Mouse (Mus musculus) common myeloid progenitor, adult 5-6 weeks (primary cell): Measurements from ENCODE around the gene Fbln2. TPM values are rescaled to one million over a fixed set of nuclear protein-coding genes. Genes with fewer than 3 reads are reported as not detected.

Experiments used
- ATAC-seq: replicated peaks from 2 replicates; pipeline ENCODE4 v1.8.0; 2016; ENCODE audit warnings: low read depth, mild to moderate bottlenecking, moderate TSS enrichment, inconsistent platforms; ENCODE audit not compliant: poor library complexity, severe bottlenecking
- total RNA-seq: library from RNA; stranded (forward); fragments of 200-1000, 187-1606 nt; gene quantifications from 2 replicates; pipeline ENCODE4 v1.2.3, GENCODE M21; 2017

Fbln2 gene
- total RNA-seq, 1 experiment from 2014 or later: not detected

- no peak for ATAC-seq
Measured at GRCm38 (mm10) chr6:91191465-91191864, 20.8 kb upstream of the Fbln2 start.

- no peak for ATAC-seq
Measured at GRCm38 (mm10) chr6:91192421-91192820, 19.8 kb upstream of the Fbln2 start.

- no peak for ATAC-seq
Measured at GRCm38 (mm10) chr6:91192851-91193545, 19.3 kb upstream of the Fbln2 start.

- no peak for ATAC-seq
Measured at GRCm38 (mm10) chr6:91198456-91198855, 13.8 kb upstream of the Fbln2 start.

GRCm38 (mm10) chr6:91200429-91201188 is 11.6 kb upstream of the Fbln2 start:
- no peak for ATAC-seq

- no peak for ATAC-seq
Measured at GRCm38 (mm10) chr6:91201881-91202341, 10.3 kb upstream of the Fbln2 start.

GRCm38 (mm10) chr6:91202571-91202970 is 9.7 kb upstream of the Fbln2 start:
- ATAC-seq: no peak

- ATAC-seq: no peak
Measured at GRCm38 (mm10) chr6:91205346-91205745, 6.9 kb upstream of the Fbln2 start.

- ATAC-seq: no peak
Measured at GRCm38 (mm10) chr6:91205791-91206190, 6.5 kb upstream of the Fbln2 start.

GRCm38 (mm10) chr6:91207491-91207890 is 4.8 kb upstream of the Fbln2 start:
- no peak for ATAC-seq

- no peak for ATAC-seq
Measured at GRCm38 (mm10) chr6:91209780-91210179, 2.5 kb upstream of the Fbln2 start.

- no peak for ATAC-seq
Measured at GRCm38 (mm10) chr6:91210852-91211251, 1.4 kb upstream of the Fbln2 start.

- peak; percentile 74 for ATAC-seq
Measured at GRCm38 (mm10) chr6:91212571-91212970, 316 bp downstream of the Fbln2 start.

GRCm38 (mm10) chr6:91213287-91214218 is 1.3 kb downstream of the Fbln2 start:
- no peak for ATAC-seq

GRCm38 (mm10) chr6:91215454-91215853 is 3.2 kb downstream of the Fbln2 start:
- ATAC-seq: no peak

GRCm38 (mm10) chr6:91218445-91218844 is 6.2 kb downstream of the Fbln2 start:
- ATAC-seq: no peak

- no peak for ATAC-seq
Measured at GRCm38 (mm10) chr6:91218871-91219270, 6.6 kb downstream of the Fbln2 start.

- ATAC-seq: no peak
Measured at GRCm38 (mm10) chr6:91220062-91220461, 7.8 kb downstream of the Fbln2 start.

GRCm38 (mm10) chr6:91221094-91221493 is 8.8 kb downstream of the Fbln2 start:
- peak; percentile 63; the same call in 1 of the 2 replicates for ATAC-seq

GRCm38 (mm10) chr6:91222694-91223346 is 10.6 kb downstream of the Fbln2 start:
- ATAC-seq: no peak
